Mouse (Mus musculus): ENCODE data around the gene Capn11.
"Not testable (repeated sequence)": the region's sequence is repeated elsewhere in the genome, so short reads cannot be mapped to it uniquely, and the experiment has no call there.

Capn11 gene

DNA sequence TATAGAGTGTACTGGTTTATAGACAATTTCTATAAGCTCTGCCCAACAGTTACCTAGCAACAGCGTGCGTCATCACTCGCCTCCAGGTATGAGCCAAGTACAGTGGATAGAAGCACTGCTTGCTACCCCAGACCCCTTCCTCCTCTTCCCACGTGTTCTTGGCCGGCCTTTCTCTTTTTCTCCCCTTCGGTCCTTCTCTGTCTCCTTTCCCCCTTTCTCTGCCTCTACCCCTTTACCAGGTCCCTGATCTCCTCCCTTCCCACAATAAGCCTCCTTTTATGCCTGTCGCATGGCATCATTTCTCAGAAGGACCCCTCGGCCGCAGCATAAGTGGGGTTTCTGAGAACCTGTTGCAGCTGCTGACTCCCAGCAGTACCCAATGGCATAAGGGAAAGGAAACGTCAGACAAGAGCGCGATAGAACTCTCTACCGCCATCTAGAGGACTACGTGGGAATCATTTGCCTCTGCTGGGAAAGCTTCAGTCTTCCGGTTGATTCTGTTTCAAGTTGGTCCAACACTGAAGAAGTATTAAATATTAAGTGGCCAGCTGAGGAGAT lies 32.5 kb downstream of the Capn11 start:
- peak; percentile 76 for DNase-seq

DNA sequence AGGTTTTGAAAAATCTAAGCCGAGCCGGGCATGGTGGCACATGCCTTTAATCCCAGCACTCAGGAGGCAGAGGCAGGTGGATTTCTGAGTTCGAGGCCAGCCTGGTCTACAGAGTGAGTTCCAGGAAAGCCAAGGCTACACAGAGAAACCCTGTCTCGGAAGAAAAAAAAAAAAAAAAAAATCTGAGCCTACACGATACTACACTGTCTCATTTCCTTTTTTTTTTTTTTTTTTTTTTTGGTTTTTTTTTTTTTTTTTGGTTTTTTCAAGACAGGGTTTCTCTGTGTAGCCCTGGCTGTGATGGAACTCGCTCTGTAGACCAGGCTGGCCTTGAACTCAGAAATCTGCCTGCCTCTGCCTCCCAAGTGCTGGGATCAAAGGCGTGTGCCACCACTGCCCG lies 35.7 kb downstream of the Capn11 start:
- DNase-seq = not testable (repeated sequence)

DNA sequence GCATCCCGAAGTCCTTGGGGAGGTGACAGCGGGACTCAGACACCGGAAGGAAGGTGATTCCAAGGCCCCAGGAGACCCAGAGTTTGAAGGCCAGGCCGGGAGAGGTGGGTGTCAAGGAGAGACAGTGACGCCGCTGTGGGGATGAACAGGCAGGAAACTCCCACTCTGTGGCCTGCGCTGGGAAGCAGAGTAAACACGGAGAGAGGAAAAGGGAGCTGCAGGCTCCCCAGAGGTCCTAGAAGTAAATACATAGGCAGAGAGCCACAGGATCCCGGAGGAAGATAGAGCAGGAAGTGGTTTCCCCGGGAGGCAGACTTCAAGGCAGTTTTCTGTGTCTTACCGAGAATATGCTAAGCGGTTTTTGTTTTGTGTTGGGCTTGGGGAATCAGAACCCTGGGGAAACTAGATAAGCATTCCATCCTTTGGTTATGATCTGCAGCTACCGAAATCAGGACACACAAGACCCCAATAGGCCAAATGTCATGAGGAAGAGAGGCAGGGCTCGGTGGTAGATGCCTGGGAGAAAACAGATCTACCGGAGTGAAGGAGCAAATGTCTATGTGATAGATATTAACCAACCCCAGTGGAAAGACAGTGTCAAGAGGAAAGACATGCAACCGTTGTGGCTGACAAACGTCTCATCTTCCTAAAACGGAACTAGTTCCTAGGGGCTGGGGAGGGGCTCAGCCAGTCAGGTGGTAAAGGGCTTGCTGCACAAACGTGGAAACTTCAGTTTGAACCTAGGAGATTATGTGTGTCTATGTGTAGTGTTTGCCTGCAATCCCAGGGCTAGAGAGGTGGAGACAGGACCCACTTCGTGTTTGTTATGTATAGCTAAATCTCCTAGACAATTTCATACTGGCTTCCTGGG lies 39.5 kb downstream of the Capn11 start:
- DNase-seq = peak; percentile 61

DNA sequence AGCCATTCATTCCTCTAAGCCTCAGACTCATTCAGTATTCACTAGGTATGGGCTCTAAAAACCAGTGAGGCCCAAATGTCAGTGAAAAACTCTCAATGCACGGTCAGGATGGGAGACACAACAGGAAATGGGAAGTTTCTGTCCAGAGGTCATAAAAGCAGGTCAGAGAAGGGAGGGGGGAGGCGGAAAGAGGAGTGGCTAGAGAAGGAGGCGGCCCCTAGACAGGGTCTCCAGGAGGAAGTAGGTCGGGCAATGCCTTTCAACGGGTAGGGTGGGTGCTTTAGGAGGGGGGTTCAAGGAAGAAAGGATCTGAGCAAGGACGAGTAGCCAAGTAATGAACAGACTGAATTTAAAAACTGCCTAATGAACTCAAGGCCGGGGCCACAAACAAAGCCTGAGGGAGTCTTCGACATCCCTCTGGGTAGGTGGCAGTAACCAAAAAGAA lies 40.2 kb downstream of the Capn11 start:
- peak; percentile 73 for DNase-seq

DNA sequence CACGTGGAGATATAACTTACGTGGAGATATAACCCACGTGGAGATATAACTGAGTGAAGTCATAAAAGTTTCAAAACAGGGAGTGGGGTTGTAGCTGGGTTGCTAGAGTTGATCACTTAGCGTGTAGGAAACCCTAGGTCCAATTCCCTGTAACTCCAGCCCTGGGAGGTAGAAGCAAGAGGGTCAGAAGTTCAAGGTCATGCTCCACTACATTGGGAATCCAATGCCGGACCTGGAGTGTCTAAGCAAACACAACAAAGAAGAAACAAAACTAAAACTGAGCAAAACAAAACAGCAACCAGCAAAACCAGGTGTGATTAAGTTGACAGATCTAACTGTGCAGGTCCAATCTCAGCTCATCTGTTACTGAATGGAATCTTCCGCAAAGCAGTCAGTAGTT lies 41.5 kb downstream of the Capn11 start:
- no peak for DNase-seq

DNA sequence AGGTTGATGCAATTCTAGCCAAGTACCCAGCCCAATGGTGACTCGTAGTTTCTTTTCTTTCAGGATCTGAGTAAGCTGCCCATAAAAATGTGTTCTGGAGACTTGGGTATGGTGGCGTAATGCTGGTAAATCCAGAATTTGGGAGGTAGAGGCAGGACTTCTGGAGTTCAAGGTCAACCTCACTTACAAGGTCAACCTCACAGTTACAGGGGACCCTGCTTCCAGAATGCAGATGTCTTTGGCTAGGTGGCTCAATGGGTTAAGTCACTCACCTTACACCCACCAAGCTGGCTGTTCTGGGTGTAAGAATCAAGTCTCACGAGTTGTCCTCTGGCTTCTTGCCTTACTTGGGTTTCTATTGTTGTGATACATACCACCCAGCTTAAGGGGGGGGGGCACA lies 42.4 kb downstream of the Capn11 start:
- DNase-seq = no peak

DNA sequence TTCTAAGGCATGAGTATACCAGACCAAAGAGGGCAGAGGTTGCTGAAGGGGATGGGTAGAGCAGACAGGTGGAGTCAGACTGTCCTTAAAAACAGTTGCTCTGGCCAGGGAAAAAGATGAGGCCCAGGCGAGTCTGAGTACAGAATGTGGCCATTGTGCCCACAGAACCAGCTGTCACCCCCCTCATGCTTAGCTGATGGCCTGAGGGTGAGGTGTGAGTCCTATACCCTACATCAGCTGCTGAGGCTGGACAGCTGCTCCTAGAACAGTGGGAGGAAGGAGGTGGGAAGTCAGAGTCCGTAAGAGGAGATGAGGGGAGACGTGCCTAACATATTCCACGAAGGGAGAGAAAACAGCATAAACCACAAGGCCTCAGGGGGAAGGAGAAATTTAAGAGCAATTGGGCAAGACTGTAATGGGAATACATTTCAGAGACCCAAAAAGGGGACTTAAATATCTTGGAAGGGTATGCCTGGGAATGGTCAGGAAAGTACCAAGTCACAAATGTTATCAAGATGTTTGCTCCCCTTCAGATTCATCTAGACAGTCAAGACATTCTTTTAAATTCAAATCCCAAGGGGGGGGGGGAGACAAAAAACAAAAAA lies 43.0 kb downstream of the Capn11 start:
- DNase-seq = no peak

DNA sequence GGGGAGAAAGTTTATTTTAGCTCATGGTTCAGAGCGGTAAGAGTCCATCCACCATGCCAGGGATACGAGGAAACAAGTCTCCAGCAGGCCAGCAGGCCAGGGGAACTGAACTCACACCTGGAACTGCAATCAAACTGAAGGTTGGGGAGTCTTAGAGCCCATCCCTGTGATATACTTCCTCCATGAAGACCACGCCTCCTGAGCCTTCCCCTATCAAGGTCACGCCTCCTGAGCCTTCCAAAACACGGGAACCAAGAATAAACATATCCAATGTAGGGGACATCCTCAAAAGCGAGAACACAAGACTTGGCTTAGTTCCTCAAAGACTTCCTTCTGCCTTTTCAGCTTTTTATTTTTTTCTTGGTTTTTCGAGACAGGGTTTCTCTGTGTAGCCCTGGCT lies 46.2 kb downstream of the Capn11 start:
- no peak for DNase-seq

DNA sequence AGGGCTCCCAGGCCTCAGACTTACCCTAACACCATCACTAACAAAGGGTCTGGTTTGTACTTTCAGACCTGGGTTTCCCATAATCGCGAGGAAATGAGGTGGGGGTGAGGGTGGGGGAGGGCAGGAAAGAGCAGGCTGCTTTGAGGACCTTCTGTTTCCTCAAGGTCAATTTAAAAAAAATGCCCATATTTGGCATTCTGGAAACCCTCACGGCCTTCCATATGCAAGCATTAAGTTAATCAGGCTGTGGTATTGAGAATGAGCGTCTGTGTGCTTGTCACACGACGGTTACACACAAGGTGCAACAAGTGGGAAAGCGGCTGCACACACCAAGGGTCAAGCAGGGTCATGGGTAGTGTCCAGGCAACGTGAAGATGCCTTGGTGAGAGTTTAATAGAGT lies 47.1 kb downstream of the Capn11 start:
- no peak for DNase-seq

DNA sequence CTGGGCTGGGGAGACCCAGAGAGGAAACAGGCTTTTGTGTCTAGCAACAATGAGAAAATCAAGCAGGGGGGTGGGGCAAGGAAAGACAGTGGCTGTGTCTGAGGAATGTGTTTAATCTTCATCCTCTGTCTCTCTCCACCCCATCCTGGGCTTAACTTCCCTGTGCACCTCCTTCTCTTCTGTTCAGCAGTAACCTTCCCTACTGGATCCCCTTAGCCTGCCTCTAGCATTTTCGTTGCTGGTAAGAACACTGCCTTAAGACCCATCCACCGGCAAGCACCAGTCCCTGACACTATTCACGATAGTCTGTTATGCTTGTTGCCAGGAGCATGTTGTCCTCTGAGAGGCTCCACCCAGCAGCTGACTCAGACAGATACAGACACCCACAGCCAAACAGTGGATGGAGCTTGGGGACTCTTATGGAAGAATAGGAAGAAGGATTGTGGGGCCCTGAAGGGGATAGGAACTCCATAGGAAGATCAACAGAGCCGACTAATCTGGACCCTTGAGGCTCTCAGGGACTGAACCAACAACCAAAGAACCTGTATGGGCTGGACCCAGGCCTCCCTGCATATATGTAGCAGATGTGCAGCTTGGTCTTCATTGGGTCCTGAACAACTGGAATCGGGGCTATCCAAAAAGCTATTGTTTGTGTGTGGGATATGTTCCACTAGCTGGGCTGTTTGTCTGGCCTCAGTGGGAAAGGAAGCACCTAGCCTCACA lies 48.8 kb downstream of the Capn11 start:
- no peak for DNase-seq

DNA sequence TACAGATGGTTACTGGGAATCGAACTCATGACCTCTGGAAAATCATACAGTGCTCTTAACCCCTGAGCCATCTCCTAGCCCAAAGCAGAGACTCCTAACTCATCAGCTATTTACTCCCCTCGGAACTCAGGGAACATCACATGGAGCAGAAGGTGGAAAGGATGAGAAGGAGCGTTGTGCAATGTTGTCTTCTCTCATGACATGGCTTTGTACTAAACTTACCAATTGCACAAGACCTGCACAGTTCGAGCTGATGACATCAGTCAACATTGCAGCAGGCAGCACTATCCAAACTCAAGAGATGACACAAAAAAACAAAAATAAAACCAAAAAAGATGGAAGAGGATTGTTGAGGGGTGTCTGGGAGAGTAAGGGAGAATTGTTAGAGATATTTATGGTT lies 50.7 kb downstream of the Capn11 start:
- no peak for DNase-seq

DNA sequence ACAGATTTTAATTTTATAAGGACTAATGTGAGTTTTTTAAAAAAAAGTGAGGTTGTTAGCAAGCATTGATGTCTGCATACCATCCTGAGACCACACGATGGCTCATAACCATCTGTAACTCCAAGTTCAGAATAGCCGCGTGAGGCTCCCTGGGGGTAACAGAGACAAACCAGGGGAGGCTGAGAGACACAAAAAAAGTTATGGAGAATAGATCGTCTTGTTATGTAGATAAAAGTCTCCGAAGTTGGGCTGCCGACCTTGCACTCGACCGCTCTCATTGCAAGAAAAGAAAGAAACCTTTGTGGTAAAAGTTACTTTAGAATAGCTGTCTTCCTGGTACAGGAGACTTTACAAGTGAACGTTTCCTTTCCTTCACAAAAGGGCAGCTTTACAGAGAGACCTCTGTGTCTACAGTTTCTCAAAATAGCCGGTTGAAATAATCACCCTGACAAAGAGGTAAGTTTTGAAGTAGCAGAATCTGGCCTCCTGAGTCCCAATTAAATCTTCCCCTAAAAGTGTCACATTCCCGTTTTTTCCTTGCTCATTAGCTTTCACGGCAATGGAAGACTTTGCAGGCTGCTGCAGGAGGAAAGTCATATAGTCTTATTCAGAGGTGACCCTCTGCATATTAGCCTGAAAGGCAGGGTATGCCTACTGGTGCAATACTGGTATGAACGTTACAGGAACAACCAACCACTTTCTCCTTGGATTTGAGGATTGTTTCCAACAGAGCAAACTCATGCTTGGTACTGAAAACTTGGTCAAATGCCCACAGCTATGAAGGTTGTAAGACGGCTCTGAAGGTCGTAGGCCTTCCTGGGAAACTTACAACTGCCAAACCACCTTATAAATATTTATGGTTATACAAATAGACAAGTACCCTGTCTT lies 51.9 kb downstream of the Capn11 start:
- DNase-seq = no peak

DNA sequence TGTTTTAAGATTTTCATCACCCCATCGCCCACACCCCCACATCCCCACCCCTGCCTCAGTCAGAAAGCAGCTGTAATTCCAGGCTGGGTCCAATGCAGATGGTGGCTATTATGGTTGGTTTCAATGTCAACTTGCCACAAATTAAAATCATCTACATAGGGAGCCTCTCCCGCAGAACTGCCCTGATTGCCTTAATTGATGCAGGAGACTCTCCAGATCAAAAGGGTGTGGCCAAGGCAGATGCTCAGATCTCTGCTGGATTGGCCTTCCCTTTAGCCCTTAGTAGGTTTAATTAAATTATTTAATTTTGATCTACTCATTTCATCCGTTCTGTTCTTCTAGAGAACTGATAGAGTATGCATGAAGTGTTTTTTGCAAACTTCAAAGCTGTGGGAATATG lies 56.1 kb downstream of the Capn11 start:
- no peak for DNase-seq

DNA sequence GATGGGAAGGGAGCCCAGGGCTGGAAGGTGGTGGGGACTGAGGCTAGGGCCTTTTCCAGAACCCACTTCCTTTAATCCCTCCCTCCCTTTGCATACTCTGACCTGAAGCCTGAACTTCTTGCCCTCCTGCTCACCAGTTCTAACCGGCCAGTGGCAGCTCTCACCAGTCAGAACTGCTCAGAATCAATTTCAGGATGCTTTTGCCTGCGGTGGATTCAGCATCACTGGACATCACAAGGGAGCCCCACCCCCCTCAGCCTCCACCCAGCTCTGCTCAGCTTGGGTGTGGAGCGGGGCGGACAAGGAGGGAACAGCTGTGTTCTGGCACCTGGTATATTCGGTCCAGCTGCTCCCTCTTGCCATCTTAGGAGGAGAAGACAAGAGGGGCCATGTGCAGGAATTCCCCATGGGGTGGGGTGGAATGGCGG lies 57.2 kb downstream of the Capn11 start, which contains the start of gene Mymx:
TSS of gene Mymx (minus strand) at position 226 of the 428 bp plus-strand sequence.
- no peak for DNase-seq

DNA sequence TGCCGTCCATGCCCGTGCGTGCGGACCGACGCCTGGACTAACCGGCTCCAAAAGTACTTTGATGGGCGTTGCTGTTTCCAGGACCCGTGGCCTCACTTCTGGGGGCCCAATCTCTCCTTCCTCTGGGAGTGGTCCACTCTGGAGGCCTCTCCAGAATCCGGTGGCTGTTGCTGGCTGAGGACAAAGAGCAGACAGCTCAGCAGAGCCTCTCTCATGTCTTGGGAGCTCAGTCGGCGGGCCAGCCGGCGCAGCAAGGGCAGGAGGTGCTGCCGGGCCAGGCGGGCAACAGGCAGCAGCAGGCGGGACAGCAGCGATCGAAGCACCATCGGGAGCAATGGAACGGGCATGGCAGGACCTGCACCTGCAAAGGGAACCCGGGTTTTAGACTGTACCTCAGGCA lies 57.8 kb downstream of the Capn11 start:
- no peak for DNase-seq

DNA sequence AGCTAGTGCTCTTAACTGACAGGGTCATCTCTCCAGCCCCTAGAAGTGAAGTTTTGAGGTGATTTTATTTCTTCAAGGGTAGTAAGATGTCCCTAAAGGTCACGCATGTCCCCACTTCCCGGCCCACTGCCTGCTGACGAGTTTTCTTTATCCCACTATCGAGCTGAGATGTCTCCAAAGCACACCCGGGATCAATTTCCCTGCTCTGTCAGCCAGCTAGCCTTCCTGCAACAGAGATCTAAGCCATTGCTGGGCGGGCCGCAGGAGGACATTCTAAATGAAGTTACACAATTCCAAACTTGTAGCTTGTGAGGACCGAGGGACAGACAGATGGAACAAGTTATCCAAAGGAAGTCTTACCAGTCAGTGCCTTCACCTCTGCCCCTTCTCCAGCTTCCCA lies 58.9 kb downstream of the Capn11 start:
- DNase-seq = no peak

DNA sequence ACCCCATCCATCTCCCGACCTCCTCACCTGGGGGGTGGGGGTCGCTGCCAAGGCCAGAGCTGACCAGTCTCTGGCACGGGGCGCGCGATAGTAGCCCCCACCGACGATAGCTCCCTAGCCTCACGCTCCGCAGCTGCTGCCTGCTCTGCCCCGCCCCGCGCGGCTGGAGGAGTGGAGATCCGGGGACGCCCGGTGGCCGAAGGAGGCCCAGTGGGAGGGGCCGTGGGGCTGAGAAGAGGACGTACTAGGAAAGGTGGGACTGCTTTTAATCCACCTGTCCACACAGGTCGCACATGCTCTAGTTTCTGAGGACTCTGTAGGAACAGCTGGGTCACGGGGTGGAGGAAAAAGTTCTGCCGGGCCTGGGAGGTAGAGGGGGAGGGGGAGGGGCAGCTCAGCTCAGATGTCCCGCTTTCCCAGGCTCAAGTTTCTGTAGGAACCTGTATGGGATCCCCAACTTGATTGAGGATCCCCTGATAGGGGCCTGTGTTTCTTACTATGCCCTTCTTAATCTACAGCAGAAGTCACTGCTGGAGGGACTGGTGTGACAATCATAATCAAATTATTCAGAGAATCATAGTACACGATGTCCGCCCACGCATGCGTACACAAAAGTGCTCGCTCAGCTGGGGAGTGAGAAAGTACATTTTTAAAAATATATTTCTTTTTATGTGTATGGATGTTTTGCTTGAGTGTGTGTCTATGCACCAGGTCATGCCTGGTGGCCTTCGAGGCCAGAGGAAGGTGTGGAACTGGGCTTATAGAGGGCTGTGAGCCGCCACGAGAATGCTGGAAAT lies 59.5 kb downstream of the Capn11 start, which contains the start of gene Slc29a1:
TSS of gene Slc29a1 (minus strand) at position 161 of the 797 bp plus-strand sequence.
- peak; percentile 48 for DNase-seq

DNA sequence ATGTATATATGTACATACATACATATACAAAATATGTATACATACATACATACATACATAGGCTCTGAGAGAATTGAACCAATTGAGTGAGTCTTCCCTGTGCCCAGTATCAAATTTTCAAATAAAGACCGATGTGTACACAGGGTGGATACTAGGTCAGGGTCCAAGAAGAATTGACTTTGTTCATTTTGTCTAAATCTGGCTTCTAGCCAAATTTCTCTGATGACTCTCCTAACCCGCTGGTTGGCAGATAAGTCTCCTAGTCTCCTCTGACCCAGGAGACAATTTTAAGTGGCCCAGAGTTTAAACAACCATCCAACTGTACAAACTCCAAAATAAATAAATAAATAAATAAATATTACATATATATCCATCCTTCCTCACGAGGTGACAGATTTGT lies 60.2 kb downstream of the Capn11 start:
- no peak for DNase-seq

DNA sequence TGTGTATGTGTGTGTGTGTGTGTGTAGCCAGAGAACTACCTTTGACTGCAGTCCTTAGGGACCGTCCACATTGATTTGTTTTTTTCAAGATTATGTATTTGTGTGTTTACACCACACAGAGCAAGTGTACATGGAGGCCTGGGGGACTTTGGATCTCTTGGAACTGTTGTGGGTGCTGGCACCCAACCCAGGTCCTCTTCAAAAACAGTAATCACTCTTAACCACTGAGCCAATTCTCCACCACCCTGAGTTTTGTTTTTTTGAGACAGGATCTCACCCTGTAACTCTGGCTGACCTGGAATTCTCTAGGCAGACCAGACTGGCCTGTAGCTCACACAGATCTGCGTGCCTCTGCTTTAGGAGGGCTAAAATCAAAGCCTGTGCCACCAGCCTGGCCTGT lies 60.7 kb downstream of the Capn11 start:
- no peak for DNase-seq

DNA sequence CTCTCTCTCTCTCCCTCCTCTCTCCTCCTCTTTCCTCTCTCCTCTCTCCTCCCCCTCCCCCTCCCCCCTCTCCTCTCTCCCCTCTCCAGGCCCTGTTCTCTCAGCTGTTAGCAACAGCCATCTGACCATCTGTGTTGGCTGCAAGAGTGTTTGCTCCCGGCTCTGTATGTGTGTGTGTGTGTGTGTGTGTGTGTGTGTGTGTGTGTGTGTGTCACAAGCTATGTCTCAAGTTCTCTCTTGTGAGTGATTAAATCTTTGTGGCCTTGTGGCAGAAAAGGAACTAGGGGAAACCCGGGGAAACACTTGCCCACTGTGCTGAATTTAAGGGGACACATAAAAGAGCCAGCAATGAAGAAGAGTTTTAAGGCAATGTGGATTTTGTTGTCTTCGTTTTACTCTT lies 61.3 kb downstream of the Capn11 start:
- no peak for DNase-seq

DNA sequence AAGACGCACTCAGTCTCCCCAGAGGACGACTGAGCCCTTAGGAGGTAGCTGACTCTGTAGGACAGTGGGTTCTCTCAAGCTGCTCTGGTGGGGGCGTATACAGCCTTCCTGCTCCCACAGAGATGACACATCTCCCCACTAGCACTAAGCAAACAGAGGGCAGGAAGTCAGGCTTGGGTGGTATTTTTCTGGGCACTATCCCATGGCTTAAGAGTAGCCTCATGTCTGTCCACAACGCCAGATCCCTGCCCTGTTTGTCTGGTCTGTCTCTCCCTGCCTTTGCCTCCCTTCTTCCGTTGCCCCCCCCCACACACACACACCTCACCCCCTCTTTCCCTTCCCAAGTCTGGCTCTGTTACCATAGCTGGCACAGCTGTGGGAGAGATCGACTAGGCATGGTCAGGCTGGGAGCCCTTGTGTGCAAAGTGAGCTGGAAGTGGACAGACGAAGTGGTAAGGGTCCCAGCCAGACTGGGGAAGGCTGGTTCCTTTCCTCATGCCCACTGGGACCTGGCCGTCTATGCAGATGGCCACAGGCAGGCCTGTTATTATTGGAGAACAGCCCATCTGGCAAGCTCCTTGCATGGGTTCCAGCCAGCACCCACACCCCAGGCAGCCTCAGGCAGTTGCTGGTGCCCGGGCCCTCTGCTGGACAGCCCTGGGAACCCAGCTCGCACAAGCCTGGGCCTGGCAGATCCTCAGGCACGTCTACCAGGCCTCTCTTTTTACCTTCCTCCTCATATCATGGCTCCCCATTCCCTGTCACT lies 62.3 kb downstream of the Capn11 start:
- peak; percentile 82 for DNase-seq

Data from thymus, postnatal 4 days (tissue).